Mouse (Mus musculus): ENCODE results near the gene Hspa8. TPM values are rescaled to one million over a fixed set of nuclear protein-coding genes. Genes with fewer than 3 reads are reported as not detected.
"Not testable (repeated sequence)": the region's sequence is repeated elsewhere in the genome, so short reads cannot be mapped to it uniquely, and the experiment has no call there.

Gene Hspa8
- polyA plus RNA-seq, 1 experiment from 2014 or later, result 3,317 TPM

DNA sequence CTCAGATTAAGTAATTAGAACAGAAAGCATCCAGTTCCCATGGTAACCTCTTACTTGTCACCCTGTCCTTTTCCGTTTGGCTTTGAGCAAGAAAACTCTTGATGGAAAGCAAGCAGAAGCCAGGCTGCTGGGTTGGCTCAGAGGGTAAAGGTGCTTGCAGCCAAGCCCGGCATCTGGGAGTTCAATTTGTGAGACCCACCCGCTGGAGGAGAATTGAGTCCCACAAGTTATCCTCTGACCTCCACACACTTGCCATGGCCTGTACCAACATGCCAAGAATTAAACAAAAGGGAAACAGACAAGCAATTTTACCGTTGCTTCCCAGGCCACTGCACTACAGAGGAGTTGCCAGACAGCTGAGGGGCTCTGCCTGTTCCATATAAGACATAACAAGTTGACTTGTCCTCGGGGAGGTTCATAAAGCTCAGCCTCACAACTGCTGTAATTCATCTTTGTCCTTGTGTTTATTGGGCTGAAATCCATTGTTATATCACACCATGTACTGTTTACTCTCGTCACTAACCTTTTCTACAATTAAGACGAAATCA lies 34.7 kb upstream of the Hspa8 start:
- Histone ChIP-seq H3K9ac (ENCODE audit: low read depth, low read length) (no peak overlapping the region), H3K36me3 (ENCODE audit: control insufficient read depth, insufficient read depth, low read length) (0 out of 2 replicates have a peak, but pooled peaks cover 7% of the 10 kb centered on the region), H3K9me3 (replicated peaks; ENCODE audit: control insufficient read depth, low read length, poor library complexity, severe bottlenecking) (no peaks in the 10 kb centered on the region), H3K27me3 (ENCODE audit: control insufficient read depth, insufficient read depth, low read depth, low read length) (no peaks in the 10 kb centered on the region), H3K4me3 (ENCODE audit: low read depth, low read length) (no peak overlapping the region), H3K27ac (ENCODE audit: low read length) (no peak overlapping the region), H3K4me1 (ENCODE audit: control insufficient read depth, insufficient read depth, low read length) (no peaks in the 10 kb centered on the region), H3K4me2 (ENCODE audit: low read length) (no peak overlapping the region)
- no peak for ATAC-seq
- 63% methylated on average over 7 of the region's 7 CpGs for WGBS

DNA sequence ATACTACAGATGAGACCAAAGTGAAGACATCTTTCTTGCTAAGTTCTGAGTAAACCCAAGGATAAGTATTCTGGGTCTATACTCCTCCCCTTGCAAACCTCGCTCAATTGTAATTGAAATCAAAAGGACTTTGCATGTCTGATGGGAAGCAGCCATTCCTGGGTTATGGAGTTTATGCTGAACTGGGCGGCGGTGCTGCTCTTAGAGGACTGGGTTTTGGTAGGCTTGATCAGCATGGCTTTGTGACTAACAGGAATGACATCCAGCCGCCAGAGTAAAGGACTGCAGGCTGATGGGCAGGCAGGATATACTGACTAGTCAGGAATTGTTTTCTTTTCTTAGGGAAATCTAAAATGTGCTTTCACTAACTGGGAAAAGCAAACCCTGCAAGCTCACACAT lies 32.8 kb upstream of the Hspa8 start:
- WGBS, result 76% methylated on average over 4 of the region's 4 CpGs

DNA sequence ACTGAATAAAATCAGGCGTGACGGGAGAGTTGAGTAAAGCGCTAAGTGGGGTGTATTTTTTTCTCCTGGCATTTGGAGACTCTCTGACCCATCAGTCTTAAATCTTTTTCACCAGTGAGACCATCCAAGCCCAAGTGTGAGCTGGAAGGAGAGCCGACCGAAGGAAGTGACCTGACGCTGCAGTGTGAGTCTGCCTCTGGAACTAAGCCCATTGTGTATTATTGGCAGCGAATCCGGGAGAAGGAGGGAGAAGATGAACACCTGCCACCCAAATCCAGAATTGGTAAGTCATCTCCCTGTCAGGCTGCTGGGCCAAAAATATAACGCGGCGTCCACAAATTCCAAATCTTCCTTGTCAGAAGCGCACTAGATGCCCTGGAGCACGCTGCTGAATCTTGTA lies 28.5 kb upstream of the Hspa8 start:
- Histone ChIP-seq H3K4me3 (ENCODE audit: low read depth, low read length) (no peak overlapping the region), H3K9me3 (replicated peaks; ENCODE audit: control insufficient read depth, low read length, poor library complexity, severe bottlenecking) (no peaks in the 10 kb centered on the region), H3K36me3 (ENCODE audit: control insufficient read depth, insufficient read depth, low read length) (no peaks in the 10 kb centered on the region), H3K9ac (ENCODE audit: low read depth, low read length) (no peak overlapping the region), H3K4me2 (ENCODE audit: low read length) (no peak overlapping the region), H3K4me1 (ENCODE audit: control insufficient read depth, insufficient read depth, low read length) (no peaks in the 10 kb centered on the region; the same call in 1 of the 2 replicates), H3K27me3 (ENCODE audit: control insufficient read depth, insufficient read depth, low read depth, low read length) (no peaks in the 10 kb centered on the region), H3K27ac (ENCODE audit: low read length) (no peak overlapping the region)
- ATAC-seq, result no peak
- WGBS, result 60% methylated on average over 13 of the region's 13 CpGs

More for the DNA sequence above, 32.8 kb upstream of the Hspa8 start:
- Histone ChIP-seq H3K4me1 (ENCODE audit: control insufficient read depth, insufficient read depth, low read length) (no peaks in the 10 kb centered on the region; the same call in 1 of the 2 replicates), H3K9ac (ENCODE audit: low read depth, low read length) (no peak overlapping the region), H3K4me2 (ENCODE audit: low read length) (no peak overlapping the region), H3K4me3 (ENCODE audit: low read depth, low read length) (no peak overlapping the region), H3K36me3 (ENCODE audit: control insufficient read depth, insufficient read depth, low read length) (0 out of 2 replicates have a peak, but pooled peaks cover 5% of the 10 kb centered on the region), H3K27ac (ENCODE audit: low read length) (no peak overlapping the region), H3K27me3 (ENCODE audit: control insufficient read depth, insufficient read depth, low read depth, low read length) (no peaks in the 10 kb centered on the region), H3K9me3 (replicated peaks; ENCODE audit: control insufficient read depth, low read length, poor library complexity, severe bottlenecking) (no peaks in the 10 kb centered on the region)
- ATAC-seq, result no peak

- not testable (repeated sequence) for H3K36me3 ChIP-seq (ENCODE audit: control insufficient read depth, insufficient read depth, low read length); H3K9ac ChIP-seq (ENCODE audit: low read depth, low read length); H3K4me1 ChIP-seq (ENCODE audit: control insufficient read depth, insufficient read depth, low read length); H3K4me2 ChIP-seq (ENCODE audit: low read length); ATAC-seq; H3K27me3 ChIP-seq (ENCODE audit: control insufficient read depth, insufficient read depth, low read depth, low read length); H3K4me3 ChIP-seq (ENCODE audit: low read depth, low read length); H3K9me3 ChIP-seq (replicated peaks; ENCODE audit: control insufficient read depth, low read length, poor library complexity, severe bottlenecking); H3K27ac ChIP-seq (ENCODE audit: low read length)
- 89% methylated on average over 6 of the region's 6 CpGs for WGBS
Observed at GRCm38 (mm10) chr9:40773142-40773541, 27.6 kb upstream of the Hspa8 start.

DNA sequence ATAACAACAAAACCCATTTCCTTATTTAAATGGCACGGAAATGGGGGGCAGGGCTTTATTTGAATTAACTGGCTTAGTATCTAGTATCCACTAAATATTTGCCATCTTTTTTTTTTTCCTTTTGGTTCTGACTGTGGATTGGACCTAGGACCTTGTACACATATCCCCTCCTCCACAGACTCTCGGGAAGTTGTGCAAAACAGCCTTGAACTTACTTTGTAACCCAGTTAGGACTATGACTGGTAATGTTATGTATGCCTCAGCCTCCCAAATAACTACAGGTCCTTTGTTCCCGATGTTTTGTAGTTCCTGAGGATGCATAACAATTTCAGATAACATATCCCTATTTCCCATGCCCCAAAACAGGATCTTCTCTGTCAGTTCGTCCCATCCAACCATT lies 26.9 kb upstream of the Hspa8 start:
- no peaks in the 10 kb centered on the region for H3K36me3 ChIP-seq (ENCODE audit: control insufficient read depth, insufficient read depth, low read length)
- no peak overlapping the region for H3K4me2 ChIP-seq (ENCODE audit: low read length)
- H3K27me3 ChIP-seq (ENCODE audit: control insufficient read depth, insufficient read depth, low read depth, low read length), result no peaks in the 10 kb centered on the region
- H3K4me3 ChIP-seq (ENCODE audit: low read depth, low read length), result no peak overlapping the region
- no peak overlapping the region for H3K27ac ChIP-seq (ENCODE audit: low read length)
- no peak overlapping the region for H3K9ac ChIP-seq (ENCODE audit: low read depth, low read length)
- ATAC-seq, result no peak
- 87% methylated on average over 4 of the region's 4 CpGs for WGBS
- H3K9me3 ChIP-seq (replicated peaks; ENCODE audit: control insufficient read depth, low read length, poor library complexity, severe bottlenecking), result no peaks in the 10 kb centered on the region
- no peaks in the 10 kb centered on the region; the same call in 1 of the 2 replicates for H3K4me1 ChIP-seq (ENCODE audit: control insufficient read depth, insufficient read depth, low read length)

DNA sequence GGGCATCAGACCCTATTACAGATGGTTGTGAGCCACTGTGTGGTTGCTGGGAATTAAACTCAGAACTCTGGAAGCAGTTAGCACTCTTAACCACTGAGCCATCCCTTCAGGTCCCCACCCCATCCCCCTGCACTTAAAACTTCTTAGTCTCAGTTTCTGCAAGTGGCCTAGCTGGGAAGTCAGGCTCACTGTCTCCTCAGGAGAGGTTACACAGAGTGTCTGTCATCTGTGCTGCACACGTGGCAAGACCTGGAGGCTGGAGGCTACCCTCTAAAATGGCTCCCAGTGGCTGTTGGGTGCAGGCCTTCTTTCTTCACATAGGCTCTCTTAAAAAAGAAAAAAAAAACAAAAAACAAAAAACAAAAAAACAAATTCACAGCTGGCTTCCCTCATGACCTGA lies 24.7 kb upstream of the Hspa8 start:
- no peaks in the 10 kb centered on the region for H3K27me3 ChIP-seq (ENCODE audit: control insufficient read depth, insufficient read depth, low read depth, low read length)
- no peak overlapping the region for H3K27ac ChIP-seq (ENCODE audit: low read length)
- WGBS, result 48% methylated on average over 1 of the region's 1 CpGs
- no peak overlapping the region for H3K4me3 ChIP-seq (ENCODE audit: low read depth, low read length)
- no peaks in the 10 kb centered on the region; the same call in 1 of the 2 replicates for H3K4me1 ChIP-seq (ENCODE audit: control insufficient read depth, insufficient read depth, low read length)
- no peak for ATAC-seq
- no peak overlapping the region for H3K4me2 ChIP-seq (ENCODE audit: low read length)
- no peaks in the 10 kb centered on the region for H3K36me3 ChIP-seq (ENCODE audit: control insufficient read depth, insufficient read depth, low read length)
- H3K9ac ChIP-seq (ENCODE audit: low read depth, low read length), result no peak overlapping the region
- H3K9me3 ChIP-seq (replicated peaks; ENCODE audit: control insufficient read depth, low read length, poor library complexity, severe bottlenecking), result no peaks in the 10 kb centered on the region

DNA sequence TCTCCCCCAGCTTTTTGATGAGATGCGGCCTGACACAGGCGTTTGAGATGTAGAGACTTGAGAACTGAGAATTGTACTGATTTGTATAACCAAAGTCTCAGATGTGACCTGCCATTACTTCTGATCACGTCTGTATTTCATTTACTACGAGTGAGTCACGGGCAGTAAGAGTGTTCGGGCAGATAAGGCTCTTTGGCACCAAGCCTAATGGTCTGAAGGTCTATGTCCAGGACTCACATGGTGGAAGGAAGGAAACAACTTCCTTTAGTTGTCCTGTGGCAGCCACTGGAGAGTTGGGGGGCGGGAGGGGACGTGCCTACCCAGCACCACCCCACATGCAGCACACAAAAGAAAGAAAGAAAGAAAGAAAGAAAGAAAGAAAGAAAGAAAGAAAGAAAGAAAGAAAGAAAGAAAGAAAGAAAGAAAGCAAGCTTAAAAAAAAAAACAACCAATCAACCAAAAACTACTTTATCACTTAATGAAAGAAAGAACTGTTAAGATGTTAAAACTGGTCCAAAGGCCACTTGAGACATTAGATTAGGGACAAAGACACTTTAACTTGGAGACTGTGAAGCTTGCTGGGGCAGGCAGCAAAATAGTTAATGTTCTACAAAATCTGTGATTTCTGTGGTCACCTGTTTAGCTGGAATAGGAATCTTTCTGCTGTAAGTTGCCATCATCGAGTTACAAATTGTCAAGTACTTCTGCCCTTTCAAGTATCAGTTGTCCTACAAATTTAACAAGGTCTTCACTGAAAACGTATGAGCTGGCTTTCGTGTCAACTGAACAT lies 24.1 kb upstream of the Hspa8 start:
- H3K9me3 ChIP-seq (replicated peaks; ENCODE audit: control insufficient read depth, low read length, poor library complexity, severe bottlenecking), result no peaks in the 10 kb centered on the region
- no peak for ATAC-seq
- no peak overlapping the region for H3K4me3 ChIP-seq (ENCODE audit: low read depth, low read length)
- H3K9ac ChIP-seq (ENCODE audit: low read depth, low read length), result no peak overlapping the region
- no peaks in the 10 kb centered on the region; the same call in 1 of the 2 replicates for H3K4me1 ChIP-seq (ENCODE audit: control insufficient read depth, insufficient read depth, low read length)
- no peaks in the 10 kb centered on the region for H3K27me3 ChIP-seq (ENCODE audit: control insufficient read depth, insufficient read depth, low read depth, low read length)
- no peak overlapping the region for H3K27ac ChIP-seq (ENCODE audit: low read length)
- H3K4me2 ChIP-seq (ENCODE audit: low read length), result no peak overlapping the region
- 72% methylated on average over 11 of the region's 11 CpGs for WGBS
- no peaks in the 10 kb centered on the region for H3K36me3 ChIP-seq (ENCODE audit: control insufficient read depth, insufficient read depth, low read length)

- no peaks in the 10 kb centered on the region for H3K27me3 ChIP-seq (ENCODE audit: control insufficient read depth, insufficient read depth, low read depth, low read length)
- no peak overlapping the region for H3K27ac ChIP-seq (ENCODE audit: low read length)
- no peak overlapping the region for H3K9ac ChIP-seq (ENCODE audit: low read depth, low read length)
- H3K4me1 ChIP-seq (ENCODE audit: control insufficient read depth, insufficient read depth, low read length), result peaks cover 12% of the 10 kb centered on the region
- no peak overlapping the region for H3K4me3 ChIP-seq (ENCODE audit: low read depth, low read length)
- no peak overlapping the region for H3K4me2 ChIP-seq (ENCODE audit: low read length)
- WGBS, result 72% methylated on average over 3 of the region's 3 CpGs
- no peak for ATAC-seq
- no peaks in the 10 kb centered on the region for H3K36me3 ChIP-seq (ENCODE audit: control insufficient read depth, insufficient read depth, low read length)
- H3K9me3 ChIP-seq (replicated peaks; ENCODE audit: control insufficient read depth, low read length, poor library complexity, severe bottlenecking), result no peaks in the 10 kb centered on the region
Observed at GRCm38 (mm10) chr9:40780111-40780510, 20.7 kb upstream of the Hspa8 start.

All from midbrain, embryonic 16.5 days (tissue).